Mouse (Mus musculus): ENCODE data around the gene Tlr8.

Tlr8 gene

GRCm38 (mm10) chrX:167208978-167209754 lies 55.0 kb downstream of the Tlr8 start, which contains the start of gene Tmsb4x:
Gene Tmsb4x (minus strand): TSS chrX:167209315.
- ChIA-PET POLR2A (interaction anchor here in 3 of 4 experiments (0.6 to 2.4 kb wide), 32 partner anchors 8 to 1186 kb away, joined by 3 to 9 read pairs (median 3); partner anchors contain the start of genes Prps2 (in 2 of the 3), Ofd1 (in 1 of the 3), Rab9 (in 1 of the 3) and Trappc2 (in 1 of the 3)), CTCF (no interaction called here)

GRCm38 (mm10) chrX:167208506-167208820 lies 55.7 kb downstream of the Tlr8 start:
- CTCF ChIA-PET = no interaction called here
- POLR2A ChIA-PET = interaction anchor here in 3 of 4 experiments (0.7 to 2.4 kb wide), 17 partner anchors 10 to 677 kb away, joined by 3 to 9 read pairs (median 4); partner anchors contain the start of gene Prps2 (in 1 of the 3)

- ChIA-PET CTCF (interaction anchor here in 1 of 4 experiments (0.5 kb wide), 1 partner anchor 148 kb away, joined by 6 read pairs; no protein-coding TSS in a partner anchor), POLR2A (interaction anchor here in 3 of 4 experiments (0.7 to 2.4 kb wide), 16 partner anchors 9 to 676 kb away, joined by 3 to 9 read pairs (median 4); partner anchors contain the start of gene Prps2 (in 1 of the 3))
Measured at GRCm38 (mm10) chrX:167207741-167208505, 56.2 kb downstream of the Tlr8 start.

GRCm38 (mm10) chrX:167205813-167206520 lies 58.2 kb downstream of the Tlr8 start:
- ChIA-PET POLR2A (interaction anchor here in 1 of 4 experiments (0.6 to 0.7 kb wide), 2 partner anchors 19 to 587 kb away, joined by 3 read pairs; no protein-coding TSS in a partner anchor), CTCF (no interaction called here)

- CTCF ChIA-PET = no interaction called here
- POLR2A ChIA-PET = interaction anchor here in 1 of 4 experiments (1.4 kb wide), 1 partner anchor 8 kb away, joined by 3 read pairs; the partner anchor contains the start of gene Tmsb4x
Measured at GRCm38 (mm10) chrX:167201365-167201764, 62.8 kb downstream of the Tlr8 start.

GRCm38 (mm10) chrX:167195228-167195649 lies 68.9 kb downstream of the Tlr8 start:
- ChIA-PET POLR2A (interaction anchor here in 1 of 4 experiments (2.2 kb wide), 1 partner anchor 12 kb away, joined by 6 read pairs; no protein-coding TSS in a partner anchor), CTCF (no interaction called here)
